Mouse (Mus musculus) adrenal gland, postnatal 36 days (tissue): ENCODE data around the gene Dtx3. TPM values are rescaled to one million over a fixed set of nuclear protein-coding genes. Genes with fewer than 3 reads are reported as not detected.
"Not testable (repeated sequence)": the region's sequence is repeated elsewhere in the genome, so short reads cannot be mapped to it uniquely, and the experiment has no call there.

Experiments used
- DNase-seq, 2 experiments: peaks; one replicate each; pipeline ENCODE4 v3.0.0; 2021; ENCODE audit warnings: mixed read lengths in 1 of 2
- total RNA-seq, 2 experiments: library from RNA; stranded (reverse); gene quantifications; 2 replicates each; pipeline ENCODE4 v1.2.3; 2021

The Dtx3 gene
- total RNA-seq, 2 experiments from 2014 or later = 52.4 to 71.7 TPM

- no peak for DNase-seq
Measured at GRCm38 (mm10) chr10:127166771-127167613, 28.5 kb downstream of the Dtx3 start.

DNA sequence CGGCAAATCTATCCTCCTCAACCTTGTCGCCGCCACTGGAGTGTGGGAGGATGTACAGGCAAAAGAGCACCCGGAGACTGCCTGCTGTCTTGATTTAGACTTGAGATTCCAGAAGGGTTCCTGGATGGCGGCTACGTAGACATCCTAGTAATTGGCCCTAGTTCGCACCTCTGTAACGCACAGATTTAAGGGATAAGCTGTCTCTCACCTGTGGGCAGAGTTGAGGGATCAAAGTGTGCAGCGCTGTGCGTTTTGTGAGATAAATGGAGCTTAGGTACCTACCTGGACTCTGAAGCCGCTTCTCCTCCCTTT, 29.2 kb downstream of the Dtx3 start:
- DNase-seq = no peak

- DNase-seq = peak; percentile 25 to 48
Measured at GRCm38 (mm10) chr10:127165654-127166403, 29.7 kb downstream of the Dtx3 start.

GRCm38 (mm10) chr10:127165354-127165653, 30.2 kb downstream of the Dtx3 start:
- peak in 1 of 2 experiments; percentile 53 for DNase-seq

DNA sequence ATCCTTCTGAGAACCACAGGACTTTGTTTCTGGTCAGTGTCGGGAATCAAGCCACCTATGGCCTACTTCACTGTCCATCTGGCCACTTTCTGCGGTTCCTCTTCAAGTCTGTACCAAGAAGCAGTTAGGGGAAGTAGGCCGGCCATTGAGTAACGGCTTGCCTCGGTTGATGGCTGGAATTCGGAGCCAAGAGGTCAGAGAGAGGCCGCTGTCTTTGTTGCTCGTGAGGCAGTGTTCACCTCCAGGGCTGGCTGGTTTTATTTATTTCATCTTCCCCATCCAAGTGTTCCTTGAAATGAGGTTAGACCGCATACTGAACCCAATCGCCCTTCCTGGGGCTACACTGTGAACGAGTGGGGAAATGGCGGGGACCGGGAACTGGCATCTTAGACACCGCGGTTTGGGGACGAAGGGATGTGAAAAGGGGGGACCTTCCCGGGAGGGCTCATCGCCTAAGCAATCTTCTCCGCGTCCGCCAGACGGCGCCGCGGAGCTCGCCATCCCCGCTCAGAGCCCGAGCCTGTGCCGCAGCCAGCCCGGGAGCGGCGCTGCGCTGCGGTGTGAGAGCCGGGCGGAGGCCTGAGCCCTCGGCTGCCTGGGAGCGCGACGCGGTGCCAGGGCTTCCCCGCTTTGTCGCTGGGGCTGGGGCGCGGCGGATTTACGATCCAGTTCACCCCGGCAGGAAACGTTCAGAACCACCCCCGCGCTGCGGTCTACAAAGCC, 30.7 kb downstream of the Dtx3 start, which contains the start of gene B4galnt1:
Gene B4galnt1, plus strand, starts transcription at position 595 of the 723 bp plus-strand sequence.
- DNase-seq = peak; percentile 80 to 84

- no peak for DNase-seq
Measured at GRCm38 (mm10) chr10:127164190-127164589, 31.3 kb downstream of the Dtx3 start.

DNA sequence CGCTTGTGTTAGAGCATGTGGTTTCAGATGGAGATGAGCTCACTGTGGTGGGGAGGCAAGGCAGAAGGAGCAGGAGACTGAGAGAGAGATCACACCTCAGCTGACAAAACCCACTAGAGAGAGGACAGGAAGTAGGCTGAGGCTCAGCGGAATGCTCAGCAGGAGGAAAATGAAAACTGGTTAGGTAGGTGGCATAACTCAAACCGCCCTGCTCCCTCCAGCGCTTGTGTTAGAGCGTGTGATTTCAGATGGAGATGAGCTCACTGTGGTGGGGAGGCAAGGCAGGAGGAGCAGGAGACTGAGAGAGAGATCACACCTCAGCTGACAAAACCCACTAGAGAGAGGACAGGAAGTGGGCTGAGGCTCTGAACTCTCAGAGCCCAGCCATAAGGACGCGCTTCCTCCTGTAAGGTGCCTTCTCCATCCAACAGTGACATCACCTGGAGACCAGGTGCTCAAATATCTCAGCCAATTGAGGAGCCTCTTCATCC, 32.7 kb downstream of the Dtx3 start:
- not testable (repeated sequence) for DNase-seq

GRCm38 (mm10) chr10:127160728-127161127, 34.8 kb downstream of the Dtx3 start:
- no peak for DNase-seq

- no peak for DNase-seq
Measured at GRCm38 (mm10) chr10:127160081-127160480, 35.4 kb downstream of the Dtx3 start.

DNA sequence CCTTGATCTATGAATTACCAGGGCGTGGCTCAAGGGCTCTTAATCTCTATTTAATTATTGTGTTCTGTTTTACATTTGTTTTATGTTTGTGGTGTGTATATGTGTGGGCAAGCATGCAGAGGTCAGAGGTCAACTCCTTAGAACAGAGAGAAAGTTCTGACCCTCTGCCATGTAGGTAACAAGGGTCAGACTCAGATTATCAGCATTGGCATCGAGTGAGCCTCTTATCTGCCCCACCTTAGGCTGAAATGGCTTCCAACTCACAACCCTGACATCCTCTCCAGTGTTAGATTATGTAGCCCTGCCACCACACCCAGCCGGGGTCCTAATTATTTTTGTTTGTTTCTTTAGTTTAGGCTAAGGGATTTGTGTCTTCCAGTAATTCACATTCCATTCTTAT, 37.1 kb downstream of the Dtx3 start:
- DNase-seq = no peak

GRCm38 (mm10) chr10:127156511-127156910, 39.0 kb downstream of the Dtx3 start:
- no peak for DNase-seq

- no peak for DNase-seq
Measured at GRCm38 (mm10) chr10:127156089-127156488, 39.4 kb downstream of the Dtx3 start.

GRCm38 (mm10) chr10:127154652-127155051, 40.9 kb downstream of the Dtx3 start:
- DNase-seq = no peak

DNA sequence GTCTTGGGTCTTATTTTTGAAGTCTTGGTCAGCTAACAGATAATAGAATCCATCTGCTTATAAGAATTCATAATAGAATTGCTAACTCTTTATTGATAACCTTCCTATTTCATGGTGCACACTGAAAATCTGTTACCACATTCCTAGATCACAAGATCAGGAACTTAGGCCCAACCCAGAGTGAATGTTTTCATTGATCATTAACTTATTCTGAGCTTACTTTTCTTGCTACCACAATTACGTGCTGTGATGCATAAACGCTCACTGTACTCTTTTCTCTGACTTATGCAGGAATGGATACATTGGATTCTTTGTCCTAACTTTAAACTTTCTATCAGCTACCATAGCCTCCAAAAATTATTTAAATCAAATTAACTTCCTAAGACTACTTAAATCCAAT, 41.3 kb downstream of the Dtx3 start:
- DNase-seq = no peak

DNA sequence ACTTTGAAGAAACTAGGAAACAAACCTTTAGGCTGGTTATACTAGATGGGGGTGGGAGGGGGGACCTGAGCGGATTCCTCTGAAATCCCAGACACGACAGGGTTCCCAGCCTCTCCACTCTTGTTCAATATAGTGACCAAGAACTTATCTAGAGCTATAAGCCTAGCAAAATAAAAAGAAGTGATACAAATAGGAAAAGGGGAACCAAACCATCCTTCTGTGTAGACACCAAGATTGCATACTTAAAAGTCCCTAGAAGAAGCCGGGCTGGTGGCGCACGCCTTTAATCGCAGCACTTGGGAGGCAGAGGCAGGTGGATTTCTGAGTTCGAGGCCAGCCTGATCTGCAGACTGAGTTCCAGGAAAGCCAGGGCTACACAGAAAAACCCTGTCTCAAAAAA, 42.2 kb downstream of the Dtx3 start:
- no peak for DNase-seq

- not testable (repeated sequence) for DNase-seq
Measured at GRCm38 (mm10) chr10:127152556-127152955, 43.0 kb downstream of the Dtx3 start.

GRCm38 (mm10) chr10:127151233-127151632, 44.3 kb downstream of the Dtx3 start:
- not testable (repeated sequence) for DNase-seq

GRCm38 (mm10) chr10:127150471-127150872, 45.1 kb downstream of the Dtx3 start:
- DNase-seq = no peak

- peak; percentile 35 to 41 for DNase-seq
Measured at GRCm38 (mm10) chr10:127147135-127147534, 48.4 kb downstream of the Dtx3 start.

DNA sequence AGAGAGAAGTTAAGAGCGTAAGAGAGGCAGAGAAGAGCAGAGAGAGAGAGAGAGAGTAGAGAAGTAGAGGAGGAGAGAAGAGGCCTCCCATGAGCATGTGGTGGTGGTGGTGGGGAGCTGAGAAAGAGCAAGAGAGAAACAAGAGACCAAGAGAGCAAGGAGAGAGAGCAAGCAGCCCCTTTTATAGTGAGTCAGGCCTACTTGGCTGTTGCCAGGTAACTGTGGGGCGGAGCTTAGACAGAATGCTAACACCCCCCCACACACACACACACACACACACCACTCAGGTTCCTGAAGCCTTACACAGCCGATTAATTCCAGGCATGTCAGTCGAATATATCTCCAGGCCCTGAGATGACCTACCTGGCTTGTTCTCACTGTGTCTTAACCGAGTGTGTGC, 50.2 kb downstream of the Dtx3 start:
- no peak for DNase-seq

- DNase-seq = no peak
Measured at GRCm38 (mm10) chr10:127144536-127144935, 51.0 kb downstream of the Dtx3 start.

- DNase-seq = no peak
Measured at GRCm38 (mm10) chr10:127143228-127143627, 52.3 kb downstream of the Dtx3 start.

GRCm38 (mm10) chr10:127141500-127141899, 54.0 kb downstream of the Dtx3 start:
- DNase-seq = no peak
